Mouse (Mus musculus) liver, postnatal 0 days (tissue): ENCODE data around the gene Nab2. TPM values are rescaled to one million over a fixed set of nuclear protein-coding genes. Genes with fewer than 3 reads are reported as not detected.

Experiments used
- ATAC-seq: fragments of 200-750 bp; cut with Nextera tagmentation; 2 replicates; pipeline ENCODE4 v1.8.0; 2017; ENCODE audit warnings: mild to moderate bottlenecking, moderate library complexity
- DNase-seq: peaks from one replicate; pipeline ENCODE4 v3.0.0-alpha.2; 2016
- H3K27ac ChIP-seq: fragments of 300-500 bp; sonication (generic); 2 replicates; pipeline ENCODE4 v1.5.1; 2014; ENCODE audit warnings: antibody characterized with exemption, moderate library complexity, mild to moderate bottlenecking, low read depth
- H3K27me3 ChIP-seq: fragments of 300-500 bp; sonication (generic); 2 replicates; pipeline ENCODE4 v1.6.1; 2014; ENCODE audit warnings: low read length, control low read depth, mixed read lengths; ENCODE audit not compliant: insufficient read depth
- H3K36me3 ChIP-seq: fragments of 300-500 bp; sonication (generic); replicated peaks from 2 replicates; pipeline ENCODE4 v1.6.1; 2014; ENCODE audit warnings: mild to moderate bottlenecking, control low read depth, low read length, moderate library complexity, mixed read lengths; ENCODE audit not compliant: insufficient read depth
- H3K4me1 ChIP-seq: fragments of 300-500 bp; sonication (generic); 2 replicates; pipeline ENCODE4 v1.6.1; 2014; ENCODE audit warnings: antibody characterized with exemption, mild to moderate bottlenecking, control low read depth; ENCODE audit not compliant: insufficient read depth
- H3K4me2 ChIP-seq: fragments of 300-500 bp; sonication (generic); 2 replicates; pipeline ENCODE4 v1.6.1; 2014; ENCODE audit warnings: low read depth, mild to moderate bottlenecking, low read length, moderate library complexity, mixed read lengths
- H3K4me3 ChIP-seq: fragments of 300-500 bp; sonication (generic); 2 replicates; pipeline ENCODE4 v1.5.1; 2014; ENCODE audit warnings: low read depth, low read length
- H3K9ac ChIP-seq: fragments of 300-500 bp; sonication (generic); replicated peaks from 2 replicates; pipeline ENCODE4 v1.6.1; 2014; ENCODE audit warnings: mild to moderate bottlenecking, moderate library complexity
- H3K9me3 ChIP-seq: fragments of 300-500 bp; sonication (generic); 2 replicates; pipeline ENCODE4 v1.6.1; 2016; ENCODE audit warnings: mild to moderate bottlenecking, control low read depth, low read length, mixed read lengths
- CTCF ChIP-seq: sonication (generic); IDR thresholded peaks from 2 replicates; pipeline ENCODE4 v1.5.1; 2016; ENCODE audit warnings: antibody characterized with exemption, low read depth
- EP300 ChIP-seq: IDR thresholded peaks from 2 replicates; pipeline ENCODE4 v1.6.1; 2016; ENCODE audit warnings: antibody characterized with exemption, low read depth, mild to moderate bottlenecking
- WGBS: fragments of 180-500 bp; shearing (Covaris S2); extraction: QIAGEN DNeasy Blood & Tissue Kit; methylation state at CpG from one replicate; pipeline ENCODE4 v1.1.7; 2014; ENCODE audit not compliant: insufficient replicate concordance; 5-methylcytosine and 5-hydroxymethylcytosine counted together
- polyA plus RNA-seq: library from polyadenylated mRNA; unstranded; fragments of >200 nt; fragmentation: Nextera tagmentation; extraction: Ambion mirVana; gene quantifications from 2 replicates; pipeline ENCODE4 v1.2.1, GENCODE M21; 2015

The Nab2 gene
- polyA plus RNA-seq, 1 experiment from 2014 or later: 2.4 TPM

- no peak for TF ChIP-seq EP300
- no peak for TF ChIP-seq CTCF
- Histone ChIP-seq H3K9ac (no peak overlapping the region), H3K9me3 (no peaks in the 10 kb centered on the region), H3K4me2 (no peak overlapping the region), H3K27ac (no peak overlapping the region), H3K4me3 (no peak overlapping the region), H3K4me1 (no peaks in the 10 kb centered on the region), H3K36me3 (peaks cover 2% of the 10 kb centered on the region; the same call in 1 of the 2 replicates), H3K27me3 (no peaks in the 10 kb centered on the region)
- ATAC-seq (no peak), DNase-seq (no peak)
- WGBS: 77% methylated on average over 6 of the region's 6 CpGs
Measured at GRCm38 (mm10) chr10:127682886-127683285, 14.5 kb upstream of the Nab2 start.

GRCm38 (mm10) chr10:127679881-127680280 is 11.5 kb upstream of the Nab2 start:
- Histone ChIP-seq H3K4me2 (no peak overlapping the region), H3K9me3 (no peaks in the 10 kb centered on the region), H3K4me3 (no peak overlapping the region), H3K4me1 (peaks cover 5% of the 10 kb centered on the region), H3K27ac (no peak overlapping the region), H3K9ac (no peak overlapping the region), H3K27me3 (no peaks in the 10 kb centered on the region), H3K36me3 (peaks cover 2% of the 10 kb centered on the region; the same call in 1 of the 2 replicates)
- 73% methylated on average over 3 of the region's 3 CpGs for WGBS
- DNase-seq (no peak), ATAC-seq (no peak)
- TF ChIP-seq CTCF: no peak
- TF ChIP-seq EP300: no peak

GRCm38 (mm10) chr10:127679208-127679607 is 10.8 kb upstream of the Nab2 start:
- WGBS: 85% methylated on average over 1 of the region's 1 CpGs
- Histone ChIP-seq H3K4me2 (no peak overlapping the region), H3K4me3 (no peak overlapping the region), H3K9me3 (no peaks in the 10 kb centered on the region), H3K36me3 (peaks cover 2% of the 10 kb centered on the region; the same call in 1 of the 2 replicates), H3K27ac (no peak overlapping the region), H3K27me3 (no peaks in the 10 kb centered on the region), H3K9ac (no peak overlapping the region), H3K4me1 (peaks cover 5% of the 10 kb centered on the region)
- ATAC-seq (no peak), DNase-seq (no peak)
- TF ChIP-seq CTCF (no peak), EP300 (no peak)

- Histone ChIP-seq H3K9me3 (no peaks in the 10 kb centered on the region), H3K4me3 (peak overlapping the region; percentile 91), H3K27ac (peak overlapping the region; percentile 82), H3K27me3 (no peaks in the 10 kb centered on the region), H3K36me3 (no peaks in the 10 kb centered on the region), H3K4me2 (peak overlapping the region; percentile 97), H3K9ac (peak overlapping the region; percentile 79), H3K4me1 (peaks cover 5% of the 10 kb centered on the region)
- peak; percentile 76 for DNase-seq
- WGBS: 8% methylated on average over 14 of the region's 14 CpGs
- ATAC-seq: no peak
- peak; percentile 94 for TF ChIP-seq CTCF
- no peak for TF ChIP-seq EP300
Measured at GRCm38 (mm10) chr10:127677591-127678336, 9.4 kb upstream of the Nab2 start.

GRCm38 (mm10) chr10:127676691-127677548 is 8.6 kb upstream of the Nab2 start:
- 0 out of 2 replicates have a peak, but pooled peaks have one; percentile 2 for TF ChIP-seq CTCF
- TF ChIP-seq EP300: peak; percentile 62; the same call in 1 of the 2 replicates
- Histone ChIP-seq H3K27me3 (no peaks in the 10 kb centered on the region), H3K36me3 (no peaks in the 10 kb centered on the region), H3K9me3 (no peaks in the 10 kb centered on the region), H3K4me1 (peaks cover 5% of the 10 kb centered on the region), H3K4me3 (peak overlapping the region; percentile 91), H3K4me2 (peak overlapping the region; percentile 97), H3K27ac (peak overlapping the region; percentile 82), H3K9ac (peak overlapping the region; percentile 79)
- peak; percentile 97 for DNase-seq
- under 1% methylated on average over 62 of the region's 71 CpGs for WGBS
- peak; percentile 94 for ATAC-seq

GRCm38 (mm10) chr10:127675859-127676398 is 7.6 kb upstream of the Nab2 start:
- Histone ChIP-seq H3K27me3 (no peaks in the 10 kb centered on the region), H3K9ac (peak overlapping the region; percentile 39), H3K27ac (peak overlapping the region; percentile 78), H3K4me2 (peak overlapping the region; percentile 97), H3K4me1 (peaks cover 5% of the 10 kb centered on the region), H3K4me3 (peak overlapping the region; percentile 91), H3K9me3 (no peaks in the 10 kb centered on the region), H3K36me3 (no peaks in the 10 kb centered on the region)
- WGBS: 48% methylated on average over 5 of the region's 5 CpGs
- TF ChIP-seq CTCF: no peak
- no peak for TF ChIP-seq EP300
- no peak for DNase-seq
- ATAC-seq: no peak
